In the genomic region with DNA sequence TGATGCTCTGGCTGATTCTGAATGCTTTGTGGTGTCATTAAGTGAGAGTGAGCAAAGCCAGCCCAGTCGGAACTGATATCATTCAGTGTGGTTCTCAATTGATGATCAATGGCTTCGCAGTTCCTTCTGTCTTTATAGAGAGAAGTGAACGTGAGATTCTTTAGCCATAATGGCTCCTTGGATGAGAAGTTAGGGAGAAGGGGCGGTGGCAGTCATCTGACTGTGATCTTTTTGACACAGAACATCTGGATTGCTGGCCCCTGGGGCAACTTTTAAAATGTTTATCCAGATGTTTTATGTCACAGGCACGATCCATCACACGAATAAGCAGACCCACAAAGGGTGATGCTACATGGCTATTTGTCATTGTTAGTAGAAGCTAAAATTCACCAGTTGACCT, we compare ENCODE assay signal across 21 mouse cellular contexts. TPM values are rescaled to one million over a fixed set of nuclear protein-coding genes. Genes with fewer than 3 reads are reported as not detected.
A peak's percentile ranks its signal among the peaks of the same experiment; 100 is the strongest.
DNase-seq lines count a peak whose midpoint lies in the region; ATAC-seq lines count a peak whose summit lies in the region.
"Had no signal": no experiment of that assay in that cellular context is flagged by ENCODE, and none has a peak within 500 bp of the region (broad histone marks: within the 10 kb centered on the region; RNA-seq: fewer than 3 reads in every experiment).

No protein-coding gene starts in this region.

- H3K4me1 ChIP-seq in kidney, embryonic 16.5 days (ENCODE audit: insufficient read depth, low read length), result no peaks in the 10 kb centered on the region
- no peaks in the 10 kb centered on the region for H3K4me1 ChIP-seq in lung, embryonic 16.5 days (replicated peaks; ENCODE audit: control insufficient read depth, insufficient read depth, low read length)
- H3K4me1 ChIP-seq: forebrain, embryonic 10.5 days; heart, embryonic 15.5 days; limb, embryonic 15.5 days had no signal

- H3K4me2 ChIP-seq in kidney, embryonic 16.5 days (replicated peaks; ENCODE audit: low read depth, low read length), result no peak overlapping the region; the same call in 1 of the 2 replicates
- H3K4me2 ChIP-seq in lung, embryonic 16.5 days (ENCODE audit: low read depth, low read length), result no peak overlapping the region
- H3K4me2 ChIP-seq: heart, embryonic 15.5 days; hindbrain, embryonic 13.5 days; limb, embryonic 15.5 days; midbrain, embryonic 11.5 days had no signal

- H3K36me3 ChIP-seq in kidney, embryonic 16.5 days (ENCODE audit: insufficient read depth, low read length), result no peaks in the 10 kb centered on the region
- H3K36me3 ChIP-seq in lung, embryonic 16.5 days (ENCODE audit: control insufficient read depth, insufficient read depth, low read length), result no peaks in the 10 kb centered on the region
- H3K36me3 ChIP-seq: forebrain, embryonic 10.5 days; heart, embryonic 15.5 days; hindbrain, embryonic 13.5 days; limb, embryonic 15.5 days had no signal

- WGBS in kidney, embryonic 16.5 days, result 16% methylated on average over 6 of the region's 6 CpGs
- WGBS in lung, embryonic 16.5 days, result 30% methylated on average over 6 of the region's 6 CpGs

- ATAC-seq in kidney, embryonic 16.5 days (ENCODE audit: low FRiP score, low TSS enrichment), result no peak
- ATAC-seq in lung, embryonic 16.5 days (ENCODE audit: low read depth), result peak; percentile 86
- ATAC-seq: forebrain, embryonic 16.5 days had no signal

- no peak overlapping the region for H3K4me3 ChIP-seq in kidney, embryonic 16.5 days (ENCODE audit: low read length)
- no peak overlapping the region for H3K4me3 ChIP-seq in lung, embryonic 16.5 days (ENCODE audit: low read length)
- H3K4me3 ChIP-seq: forebrain, embryonic 10.5 days; heart, embryonic 15.5 days; hindbrain, embryonic 13.5 days; limb, embryonic 15.5 days had no signal

- H3K9ac ChIP-seq in kidney, embryonic 16.5 days (replicated peaks; ENCODE audit: low read length), result no peak overlapping the region
- no peak overlapping the region for H3K9ac ChIP-seq in lung, embryonic 16.5 days (ENCODE audit: low read length)
- H3K9ac ChIP-seq: heart, embryonic 15.5 days; hindbrain, embryonic 13.5 days; limb, embryonic 15.5 days; liver, embryonic 14.5 days had no signal

- no peaks in the 10 kb centered on the region for H3K9me3 ChIP-seq in kidney, embryonic 16.5 days (ENCODE audit: low read length)
- no peaks in the 10 kb centered on the region for H3K9me3 ChIP-seq in lung, embryonic 16.5 days (ENCODE audit: control insufficient read depth, low read length)
- H3K9me3 ChIP-seq: forebrain, embryonic 10.5 days; heart, embryonic 15.5 days; hindbrain, embryonic 13.5 days; limb, embryonic 15.5 days had no signal

- H3K27me3 ChIP-seq in kidney, embryonic 16.5 days (ENCODE audit: insufficient read depth, low read length), result no peaks in the 10 kb centered on the region
- H3K27me3 ChIP-seq in lung, embryonic 16.5 days (ENCODE audit: control insufficient read depth, insufficient read depth, low read depth, low read length), result no peaks in the 10 kb centered on the region; the same call in 1 of the 2 replicates
- H3K27me3 ChIP-seq: heart, embryonic 15.5 days had no signal

- no peak overlapping the region for H3K27ac ChIP-seq in kidney, embryonic 16.5 days (ENCODE audit: low read length)
- H3K27ac ChIP-seq in lung, embryonic 16.5 days (ENCODE audit: low read length), result no peak overlapping the region
- H3K27ac ChIP-seq: forebrain, embryonic 10.5 days; heart, embryonic 15.5 days; hindbrain, embryonic 13.5 days; limb, embryonic 15.5 days; liver, embryonic 14.5 days had no signal

- peak; percentile 27 for DNase-seq in kidney, postnatal 14 days
- DNase-seq in embryo, embryonic 9.5 days (ENCODE audit: extremely low spot score), result peak; percentile 18
- peak; percentile 4 to 35 for DNase-seq in lung, postnatal 4 days
- DNase-seq in spleen, adult 12 weeks (ENCODE audit: low spot score), result no peak
- no peak for DNase-seq in cerebellum, adult 9-11 months
- DNase-seq: adrenal gland, adult 8-10 months; cerebellum, adult 18-20 months; cerebellum, postnatal 36 days; heart, postnatal 36 days; layer of hippocampus, adult 9-11 months had no signal

RNA-seq across cellular contexts. Expression of a gene that starts 35.6 kb away (rescaled TPM):
- 0.10 and 0.21 TPM in 2 replicates for polyA plus RNA-seq in kidney, embryonic 16.5 days (2015; fragmentation: Nextera tagmentation; extraction: Ambion mirVana)
- 0.28 and 0.38 TPM in 2 replicates for polyA plus RNA-seq in lung, embryonic 16.5 days (2015; fragmentation: Nextera tagmentation; extraction: Ambion mirVana)
- polyA plus RNA-seq: C2C12; urinary bladder, adult 2 months had no signal

Comparison
In these comparisons a context has a peak if more than half of its experiments do, and no peak if none do; other contexts are left out.
1. DNase-seq: peak in kidney, postnatal 14 days (single experiment), embryo, embryonic 9.5 days (single experiment) and lung, postnatal 4 days (2 of 2); none in spleen, adult 12 weeks (single experiment) and cerebellum, adult 9-11 months (single experiment).